Mouse (Mus musculus) testis, postnatal 14 days (tissue): Measurements from ENCODE around the gene Olfr354.

ENCODE experiments used
- DNase-seq: peaks from one replicate; pipeline ENCODE4 v3.0.0; 2021; ENCODE audit warnings: low spot score

Gene Olfr354

DNA sequence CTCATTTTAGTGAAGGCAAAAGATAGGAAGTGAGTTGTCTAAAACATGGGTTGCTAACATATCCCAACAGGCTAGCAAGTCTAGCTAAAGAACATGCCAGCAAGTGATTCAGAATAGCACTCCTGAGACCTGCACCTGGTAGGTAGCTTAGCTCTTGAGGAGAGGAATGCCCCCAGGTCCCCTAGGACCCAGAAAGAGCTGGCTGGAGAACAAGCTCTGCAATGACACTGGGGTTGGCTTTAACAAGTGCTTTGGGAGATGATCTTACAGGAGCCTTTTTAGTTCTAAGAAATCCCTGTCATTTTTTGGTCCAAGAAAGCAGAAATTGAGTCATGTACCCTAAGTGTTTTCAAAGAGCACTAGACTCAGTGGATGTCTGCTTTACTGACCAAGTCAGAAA is at the start of gene Olfr354:
Gene Olfr354 (plus strand): TSS at position 301 of the 400 bp plus-strand sequence.
- DNase-seq, result no peak

DNA sequence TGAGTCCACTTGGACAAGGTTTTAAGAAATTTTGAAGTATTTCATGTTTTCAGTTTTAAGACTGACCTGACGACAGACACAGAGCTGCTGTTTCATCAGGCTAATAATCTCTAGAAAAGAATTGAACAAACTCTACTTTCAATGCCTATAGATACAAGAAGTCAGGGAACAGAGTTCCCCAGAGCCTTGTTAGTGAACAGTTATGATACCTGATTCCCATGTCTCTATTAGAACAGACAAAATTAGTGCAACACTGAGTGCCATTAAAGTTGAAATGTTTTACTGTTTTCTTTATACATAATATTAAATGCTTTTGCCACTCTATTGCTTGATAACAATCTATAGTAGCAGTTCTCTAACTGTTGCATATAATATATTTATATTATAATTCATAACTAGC is 42.9 kb upstream of the Olfr354 start, which contains the start of gene Olfr351:
Gene Olfr351 (minus strand): TSS at position 101 of the 400 bp plus-strand sequence.
- no peak for DNase-seq

GRCm38 (mm10) chr2:36868160-36868559 is 37.3 kb upstream of the Olfr354 start, which contains the start of gene Olfr352:
Gene Olfr352 (plus strand): TSS chr2:36868460.
- no peak for DNase-seq

GRCm38 (mm10) chr2:36892836-36893235 is 12.6 kb upstream of the Olfr354 start, which contains the start of gene Olfr353:
Gene Olfr353 (minus strand): TSS chr2:36892936.
- DNase-seq, result no peak

GRCm38 (mm10) chr2:36897114-36897513 is 8.4 kb upstream of the Olfr354 start:
- DNase-seq, result no peak

DNA sequence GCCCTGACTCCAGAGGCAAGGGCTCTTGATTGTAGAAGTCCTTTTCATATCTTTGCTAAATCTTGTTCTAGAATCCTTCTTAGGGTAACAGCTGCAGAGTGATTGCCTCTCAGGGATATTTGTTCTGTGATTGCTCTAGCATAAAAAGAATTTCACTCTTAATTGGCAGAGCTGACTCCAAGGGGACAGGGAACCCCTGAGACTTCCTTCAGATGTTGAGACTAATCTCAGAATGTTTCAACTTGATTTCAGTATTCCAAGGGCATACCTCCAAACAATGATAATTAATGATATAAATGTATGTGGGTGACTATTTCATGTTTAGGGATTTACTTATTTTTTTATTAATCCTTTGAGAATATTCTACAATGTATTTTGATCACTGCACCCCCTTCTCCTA is 23.3 kb downstream of the Olfr354 start, which contains the start of gene Olfr355:
Gene Olfr355 (minus strand): TSS at position 101 of the 400 bp plus-strand sequence.
- DNase-seq, result no peak

DNA sequence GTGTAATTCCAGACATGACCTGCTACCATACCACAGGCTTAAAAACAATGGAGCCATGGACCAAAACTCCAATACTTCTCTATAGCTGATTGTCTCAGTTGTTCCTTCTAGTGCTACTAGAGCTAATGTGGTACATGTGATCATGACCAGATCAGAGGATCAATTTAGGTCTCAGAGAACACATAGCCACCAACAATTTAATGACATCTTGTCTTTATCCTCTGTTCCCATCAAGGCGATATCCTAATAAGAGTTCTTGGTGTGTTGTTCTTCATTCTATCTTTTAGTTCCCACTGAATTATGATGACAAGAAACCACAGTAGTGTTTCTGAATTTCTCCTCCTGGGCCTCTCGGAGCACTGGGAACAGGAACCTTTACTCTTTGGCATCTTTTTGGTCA is 31.3 kb downstream of the Olfr354 start, which contains the start of gene Olfr356:
Gene Olfr356 (plus strand): TSS at position 301 of the 400 bp plus-strand sequence.
- DNase-seq, result no peak
